Mouse (Mus musculus): ENCODE measurements at regions not wholly inside any gene's neighbourhood (a gene's known extent, or its start where the extent isn't known, plus 50 kb on each side); places are given as distances from the start of the nearest gene placed in this dataset.

GRCm38 (mm10) chr7:125393228-125393627, 51.2 kb upstream of the Kdm8 start:
- Histone ChIP-seq H3K9me3 (ENCODE audit: low read length) (no peaks in the 10 kb centered on the region), H3K9ac (replicated peaks) (no peak overlapping the region), H3K27me3 (ENCODE audit: insufficient read depth, low read length) (peaks cover 10% of the 10 kb centered on the region), H3K36me3 (replicated peaks; ENCODE audit: insufficient read depth, low read length) (no peaks in the 10 kb centered on the region), H3K4me2 (ENCODE audit: low read depth, low read length) (peak overlapping the region; percentile 76), H3K4me1 (ENCODE audit: insufficient read depth) (peaks cover 2% of the 10 kb centered on the region; the same call in 1 of the 2 replicates), H3K27ac (ENCODE audit: low read depth) (no peak overlapping the region), H3K4me3 (ENCODE audit: low read depth, low read length) (peak overlapping the region; percentile 33)
- DNase-seq, result no peak
- TF ChIP-seq EP300 (IDR thresholded peaks at IDR 0.05; ENCODE audit: low read depth) (no peak), CTCF (IDR thresholded peaks at IDR 0.05; ENCODE audit: low read depth) (no peak)
- no peak for ATAC-seq
- WGBS (ENCODE audit: insufficient replicate concordance), result 3% methylated on average over 16 of the region's 16 CpGs

GRCm38 (mm10) chr7:125393654-125394346, 50.7 kb upstream of the Kdm8 start:
- peak overlapping the region; percentile 76 for H3K4me2 ChIP-seq (ENCODE audit: low read depth, low read length)
- H3K27me3 ChIP-seq (ENCODE audit: insufficient read depth, low read length), result peaks cover 10% of the 10 kb centered on the region
- H3K4me1 ChIP-seq (ENCODE audit: insufficient read depth), result peaks cover 2% of the 10 kb centered on the region; the same call in 1 of the 2 replicates
- DNase-seq (peak; percentile 90), ATAC-seq (peak; percentile 78)
- peak overlapping the region; percentile 33 for H3K4me3 ChIP-seq (ENCODE audit: low read depth, low read length)
- H3K9me3 ChIP-seq (ENCODE audit: low read length), result no peaks in the 10 kb centered on the region
- H3K36me3 ChIP-seq (replicated peaks; ENCODE audit: insufficient read depth, low read length), result no peaks in the 10 kb centered on the region
- H3K27ac ChIP-seq (ENCODE audit: low read depth), result no peak overlapping the region
- TF ChIP-seq EP300 (IDR thresholded peaks at IDR 0.05; ENCODE audit: low read depth) (no peak), CTCF (IDR thresholded peaks at IDR 0.05; ENCODE audit: low read depth) (peak; percentile 97)
- 2% methylated on average over 32 of the region's 33 CpGs for WGBS (ENCODE audit: insufficient replicate concordance)
- no peak overlapping the region for H3K9ac ChIP-seq (replicated peaks)

Data from liver, postnatal 0 days (tissue).